Mouse (Mus musculus) heart, embryonic 14.5 days (tissue): ENCODE measurements around the gene Ccdc77. TPM values are rescaled to one million over a fixed set of nuclear protein-coding genes. Genes with fewer than 3 reads are reported as not detected.
A peak's percentile ranks its signal among the peaks of the same experiment; 100 is the strongest.

ENCODE experiments used
- ATAC-seq: fragments of 200-750 bp; cut with Nextera tagmentation; 2 replicates; pipeline ENCODE4 v1.8.0; 2017; ENCODE audit warnings: low read depth, moderate TSS enrichment; ENCODE audit not compliant: insufficient number of reproducible peaks, insufficient read depth, low FRiP score
- H3K27ac ChIP-seq, 2 experiments: fragments of 200-500 bp in 1 of 2; fragments of 300-500 bp in 1 of 2; sonication (generic) in 1 of 2; replicated peaks in 1 of 2; 2 replicates each; pipeline ENCODE4 v1.5.1; 2012 to 2014; ENCODE audit warnings: low read depth in 2 of 2, low read length in 2 of 2, control low read depth in 1 of 2, mild to moderate bottlenecking in 1 of 2, mixed read lengths in 1 of 2; ENCODE audit not compliant: control insufficient read depth in 1 of 2, insufficient read depth in 1 of 2
- H3K27me3 ChIP-seq: fragments of 300-500 bp; sonication (generic); 2 replicates; pipeline ENCODE4 v1.6.1; 2014; ENCODE audit warnings: mild to moderate bottlenecking, low read length, control low read depth; ENCODE audit not compliant: control insufficient read depth, insufficient read depth
- H3K36me3 ChIP-seq: fragments of 300-500 bp; sonication (generic); 2 replicates; pipeline ENCODE4 v1.6.1; 2014; ENCODE audit warnings: mild to moderate bottlenecking, control low read depth, low read length, mixed read lengths; ENCODE audit not compliant: control insufficient read depth, insufficient read depth
- H3K4me1 ChIP-seq, 2 experiments: fragments of 200-500 bp in 1 of 2; fragments of 300-500 bp in 1 of 2; sonication (generic) in 1 of 2; 2 replicates each; pipeline ENCODE4 v1.6.1; 2012 to 2014; ENCODE audit warnings: low read length in 2 of 2, control low read depth in 1 of 2, mixed read lengths in 1 of 2; ENCODE audit not compliant: control insufficient read depth in 2 of 2, insufficient read depth in 2 of 2
- H3K4me2 ChIP-seq: fragments of 300-500 bp; sonication (generic); 2 replicates; pipeline ENCODE4 v1.6.1; 2014; ENCODE audit warnings: mild to moderate bottlenecking, low read length
- H3K4me3 ChIP-seq, 2 experiments: fragments of 200-500 bp in 1 of 2; fragments of 300-500 bp in 1 of 2; sonication (generic) in 1 of 2; 2 replicates each; pipeline ENCODE4 v1.5.1; 2012 to 2014; ENCODE audit warnings: low read length in 2 of 2, mild to moderate bottlenecking in 2 of 2, control low read depth in 1 of 2, low read depth in 1 of 2, moderate library complexity in 1 of 2; ENCODE audit not compliant: control insufficient read depth in 1 of 2, insufficient read depth in 1 of 2
- H3K9ac ChIP-seq: fragments of 300-500 bp; sonication (generic); 2 replicates; pipeline ENCODE4 v1.6.1; 2014; ENCODE audit warnings: mild to moderate bottlenecking, low read length
- H3K9me3 ChIP-seq: fragments of 300-500 bp; sonication (generic); 2 replicates; pipeline ENCODE4 v1.6.1; 2016; ENCODE audit warnings: low read length, control low read depth; ENCODE audit not compliant: control insufficient read depth
- WGBS: fragments of 180-500 bp; shearing (Covaris S2); extraction: QIAGEN DNeasy Blood & Tissue Kit; methylation state at CpG from one replicate; pipeline ENCODE4 v1.1.7; 2014; 5-methylcytosine and 5-hydroxymethylcytosine counted together
- polyA plus RNA-seq: library from polyadenylated mRNA; unstranded; fragments of >200 nt; fragmentation: Nextera tagmentation; extraction: Ambion mirVana; gene quantifications from 2 replicates; pipeline ENCODE4 v1.2.1, GENCODE M21; 2014

Gene Ccdc77
- polyA plus RNA-seq, 1 experiment from 2014 or later: 21.8 TPM

- no peaks in the 10 kb centered on the region for H3K9me3 ChIP-seq
- H3K9ac ChIP-seq: peak overlapping the region; percentile 96
- H3K4me1 ChIP-seq: peaks cover 0 to 15% of the 10 kb centered on the region in 2 experiments; a peak in 2 of 4 replicates
- 0% methylated on average over 29 of the region's 31 CpGs for WGBS
- H3K4me2 ChIP-seq: peak overlapping the region; percentile 94
- peaks cover 31% of the 10 kb centered on the region for H3K36me3 ChIP-seq
- peak overlapping the region; percentile 94 to 98 for H3K27ac ChIP-seq
- H3K27me3 ChIP-seq: no peaks in the 10 kb centered on the region
- ATAC-seq: 0 out of 2 replicates have a peak, but pooled peaks have one; percentile 29
- H3K4me3 ChIP-seq: peak overlapping the region; percentile 61 to 94
These were observed 340 bp upstream of the Ccdc77 start for GRCm38 (mm10) chr6:120364523-120364905.

GRCm38 (mm10) chr6:120362774-120363687 is 1.1 kb downstream of the Ccdc77 start:
- peak overlapping the region; percentile 94 for H3K4me2 ChIP-seq
- H3K36me3 ChIP-seq: peaks cover 16% of the 10 kb centered on the region
- H3K9ac ChIP-seq: peak overlapping the region; percentile 96
- ATAC-seq: no peak
- H3K27me3 ChIP-seq: no peaks in the 10 kb centered on the region
- H3K4me3 ChIP-seq: peak overlapping the region; percentile 61 to 94
- H3K4me1 ChIP-seq: peaks cover 0 to 15% of the 10 kb centered on the region in 2 experiments; a peak in 2 of 4 replicates
- WGBS: 23% methylated on average over 15 of the region's 15 CpGs
- H3K27ac ChIP-seq: peak overlapping the region; percentile 94 to 98
- H3K9me3 ChIP-seq: no peaks in the 10 kb centered on the region

GRCm38 (mm10) chr6:120362124-120362523 is 2.0 kb downstream of the Ccdc77 start:
- Histone ChIP-seq H3K36me3 (peaks cover 7% of the 10 kb centered on the region), H3K27me3 (no peaks in the 10 kb centered on the region), H3K4me3 (no peak overlapping the region), H3K9ac (no peak overlapping the region), H3K27ac (no peak overlapping the region), H3K4me1 (peaks cover 0 to 15% of the 10 kb centered on the region in 2 experiments; a peak in 2 of 4 replicates), H3K9me3 (no peaks in the 10 kb centered on the region), H3K4me2 (no peak overlapping the region)
- no peak for ATAC-seq
- 98% methylated on average over 2 of the region's 2 CpGs for WGBS

- Histone ChIP-seq H3K9me3 (no peaks in the 10 kb centered on the region), H3K4me1 (peaks cover 0 to 9% of the 10 kb centered on the region in 2 experiments; a peak in 1 of 4 replicates), H3K9ac (peak overlapping the region; percentile 71), H3K27me3 (no peaks in the 10 kb centered on the region), H3K27ac (peak overlapping the region; percentile 78 to 88), H3K36me3 (peaks cover 13% of the 10 kb centered on the region), H3K4me3 (peak overlapping the region; percentile 57 to 77), H3K4me2 (peak overlapping the region; percentile 83)
- WGBS: 1% methylated on average over 31 of the region's 31 CpGs
- peak; percentile 92 for ATAC-seq
These were observed 6.9 kb downstream of the Ccdc77 start for GRCm38 (mm10) chr6:120356951-120357945.

GRCm38 (mm10) chr6:120356478-120356877 is 7.7 kb downstream of the Ccdc77 start:
- WGBS: 31% methylated on average over 5 of the region's 5 CpGs
- H3K4me2 ChIP-seq: peak overlapping the region; percentile 83
- H3K9me3 ChIP-seq: no peaks in the 10 kb centered on the region
- H3K4me1 ChIP-seq: peaks cover 0 to 9% of the 10 kb centered on the region in 2 experiments; a peak in 1 of 4 replicates
- peaks cover 13% of the 10 kb centered on the region for H3K36me3 ChIP-seq
- H3K4me3 ChIP-seq: peak overlapping the region; percentile 57 to 77; a peak in 3 of 4 replicates
- H3K27ac ChIP-seq: peak overlapping the region; percentile 78 to 88
- no peak for ATAC-seq
- H3K27me3 ChIP-seq: no peaks in the 10 kb centered on the region
- H3K9ac ChIP-seq: peak overlapping the region; percentile 71

- Histone ChIP-seq H3K9ac (no peak overlapping the region), H3K27me3 (no peaks in the 10 kb centered on the region), H3K27ac (no peak overlapping the region), H3K36me3 (peaks cover 77% of the 10 kb centered on the region), H3K4me1 (no peaks in the 10 kb centered on the region), H3K9me3 (no peaks in the 10 kb centered on the region), H3K4me3 (no peak overlapping the region), H3K4me2 (no peak overlapping the region)
- 79% methylated on average over 3 of the region's 3 CpGs for WGBS
- no peak for ATAC-seq
These were observed 15.2 kb downstream of the Ccdc77 start for GRCm38 (mm10) chr6:120349018-120349417.

- Histone ChIP-seq H3K9ac (no peak overlapping the region), H3K27me3 (no peaks in the 10 kb centered on the region), H3K4me1 (no peaks in the 10 kb centered on the region), H3K36me3 (peaks cover 93% of the 10 kb centered on the region), H3K4me3 (no peak overlapping the region), H3K9me3 (no peaks in the 10 kb centered on the region), H3K27ac (no peak overlapping the region), H3K4me2 (no peak overlapping the region)
- no peak for ATAC-seq
- WGBS: 74% methylated on average over 1 of the region's 1 CpGs
These were observed 20.2 kb downstream of the Ccdc77 start for GRCm38 (mm10) chr6:120343992-120344391.
